Mouse (Mus musculus) heart, postnatal 0 days (tissue): ENCODE data around the gene Plxdc1.

Source experiments
- CTCF ChIP-seq: IDR thresholded peaks from 2 replicates; pipeline ENCODE4 v1.5.1; 2016; ENCODE audit warnings: antibody characterized with exemption, control low read depth, low read depth
- EP300 ChIP-seq: IDR thresholded peaks from 2 replicates; pipeline ENCODE4 v1.6.1; 2016; ENCODE audit warnings: antibody characterized with exemption, low read depth

GRCm38 (mm10) chr11:98004161-98004560, 17.9 kb upstream of the Plxdc1 start:
- no peak for TF ChIP-seq CTCF
- TF ChIP-seq EP300 = no peak
